Mouse (Mus musculus): ENCODE results near the gene Vmn1r25. TPM values are rescaled to one million over a fixed set of nuclear protein-coding genes. Genes with fewer than 3 reads are reported as not detected.

The Vmn1r25 gene
- not detected for total RNA-seq (2023)

GRCm38 (mm10) chr6:57980710-57981109, at the start of gene Vmn1r25:
Gene Vmn1r25 (minus strand): TSS chr6:57980810.

GRCm38 (mm10) chr6:58015059-58015458, 34.4 kb upstream of the Vmn1r25 start, which contains the start of gene Vmn1r26:
Gene Vmn1r26 (minus strand): TSS chr6:58015159.

GRCm38 (mm10) chr6:57961403-57961802, 19.2 kb downstream of the Vmn1r25 start, which contains the start of gene Vmn1r24:
Gene Vmn1r24 (minus strand): TSS chr6:57961503.

Other genes with a start within 250 kb of the Vmn1r25 start
- 48.1 TPM for gene Vopp1, start 155.7 kb downstream of the Vmn1r25 start, total RNA-seq (2023)
- gene Vmn1r21, start 130.5 kb downstream of the Vmn1r25 start, total RNA-seq (2023): not detected
- not detected for gene Vmn1r22, start 72.8 kb downstream of the Vmn1r25 start, total RNA-seq (2023)
- not detected for gene Vmn1r23, start 54.0 kb downstream of the Vmn1r25 start, total RNA-seq (2023)
- not detected for gene Vmn1r24, start 19.3 kb downstream of the Vmn1r25 start, total RNA-seq (2023)
- gene Vmn1r26, start 34.3 kb upstream of the Vmn1r25 start, total RNA-seq (2023): not detected
- not detected for gene Vmn1r27, start 238.0 kb upstream of the Vmn1r25 start, total RNA-seq (2023)

All from CD4-positive naive resting alpha-beta T cell, adult 76 days (primary cell).